Mouse (Mus musculus): ENCODE measurements around the gene Kctd19.

The Kctd19 gene

GRCm38 (mm10) chr8:105336373-105337130 lies 76.8 kb downstream of the Kctd19 start:
- peak; percentile 29 for DNase-seq (ENCODE audit: low read depth, low spot score)

All from brain, adult 2 months (tissue).